Mouse (Mus musculus): ENCODE data around the gene BC048562. TPM values are rescaled to one million over a fixed set of nuclear protein-coding genes. Genes with fewer than 3 reads are reported as not detected.

The BC048562 gene
- total and polyA plus RNA-seq, 3 experiments, result not detected

DNA sequence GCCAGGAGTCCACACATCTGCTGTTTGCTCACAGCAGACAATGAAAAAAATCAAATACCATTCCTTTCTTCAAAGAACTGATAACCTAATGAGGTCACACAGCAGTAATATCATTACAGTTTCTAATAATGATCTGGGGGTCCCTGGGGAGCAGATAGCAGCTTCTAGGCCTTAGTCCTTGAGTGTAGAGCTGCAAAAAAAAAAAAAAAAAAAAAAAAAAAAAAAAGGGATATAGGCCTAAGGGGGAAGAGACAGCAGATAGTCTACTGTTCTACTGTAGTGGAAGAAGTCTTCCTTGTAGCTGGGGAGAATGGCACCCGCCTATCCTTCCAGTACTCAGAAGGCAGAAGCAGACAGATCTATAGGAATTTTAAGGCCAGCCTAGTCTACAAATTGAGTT lies 40.9 kb upstream of the BC048562 start:
- Histone ChIP-seq H3K4me3 (no peak overlapping the region), H3K27me3 (ENCODE audit: control insufficient read depth, insufficient read depth, low read length) (no peaks in the 10 kb centered on the region), H3K79me2 (replicated peaks; ENCODE audit: control insufficient read depth, insufficient read depth, low read length) (no peaks in the 10 kb centered on the region), H3K36me3 (ENCODE audit: control insufficient read depth, insufficient read depth, low read length) (no peaks in the 10 kb centered on the region), H3K9ac (ENCODE audit: low read depth, low read length) (no peak overlapping the region), H3K27ac (no peak overlapping the region), H3K4me1 (ENCODE audit: control insufficient read depth, insufficient read depth, low read length) (no peaks in the 10 kb centered on the region)
- intact Hi-C loops (cut with DNase I), result no loop called here
- 89% methylated on average over 1 of the region's 1 CpGs for WGBS
- no peak for DNase-seq
- no peak for TF ChIP-seq POLR2A (IDR thresholded peaks at IDR 0.05; ENCODE audit: insufficient read depth, low read depth, low read length)
- TF ChIP-seq CTCF (IDR thresholded peaks at IDR 0.05), result no peak
- TF ChIP-seq EP300 (IDR thresholded peaks at IDR 0.05; ENCODE audit: insufficient read depth, low read depth, low read length), result no peak

- intact Hi-C loops (cut with DNase I), result no loop called here
- H3K4me1 ChIP-seq (ENCODE audit: control insufficient read depth, insufficient read depth, low read length), result peaks cover 8% of the 10 kb centered on the region
- no peaks in the 10 kb centered on the region for H3K79me2 ChIP-seq (replicated peaks; ENCODE audit: control insufficient read depth, insufficient read depth, low read length)
- WGBS, result 97% methylated on average over 3 of the region's 3 CpGs
- no peaks in the 10 kb centered on the region; the same call in 1 of the 2 replicates for H3K36me3 ChIP-seq (ENCODE audit: control insufficient read depth, insufficient read depth, low read length)
- no peak for DNase-seq
- TF ChIP-seq EP300 (IDR thresholded peaks at IDR 0.05; ENCODE audit: insufficient read depth, low read depth, low read length) (no peak), POLR2A (IDR thresholded peaks at IDR 0.05; ENCODE audit: insufficient read depth, low read depth, low read length) (no peak), CTCF (IDR thresholded peaks at IDR 0.05) (no peak)
- no peak overlapping the region for H3K4me3 ChIP-seq
- no peaks in the 10 kb centered on the region for H3K27me3 ChIP-seq (ENCODE audit: control insufficient read depth, insufficient read depth, low read length)
- no peak overlapping the region for H3K9ac ChIP-seq (ENCODE audit: low read depth, low read length)
- no peak overlapping the region for H3K27ac ChIP-seq
These were observed 38.0 kb upstream of the BC048562 start for GRCm38 (mm10) chr9:108398324-108398723.

GRCm38 (mm10) chr9:108401186-108401960 lies 34.9 kb upstream of the BC048562 start:
- no peak overlapping the region for H3K4me3 ChIP-seq
- peaks cover 8% of the 10 kb centered on the region for H3K4me1 ChIP-seq (ENCODE audit: control insufficient read depth, insufficient read depth, low read length)
- no peaks in the 10 kb centered on the region; the same call in 1 of the 2 replicates for H3K36me3 ChIP-seq (ENCODE audit: control insufficient read depth, insufficient read depth, low read length)
- no peaks in the 10 kb centered on the region for H3K79me2 ChIP-seq (replicated peaks; ENCODE audit: control insufficient read depth, insufficient read depth, low read length)
- TF ChIP-seq EP300 (IDR thresholded peaks at IDR 0.05; ENCODE audit: insufficient read depth, low read depth, low read length) (no peak), POLR2A (IDR thresholded peaks at IDR 0.05; ENCODE audit: insufficient read depth, low read depth, low read length) (no peak), CTCF (IDR thresholded peaks at IDR 0.05) (no peak)
- 17% methylated on average over 7 of the region's 7 CpGs for WGBS
- DNase-seq, result peak; percentile 26 to 37
- intact Hi-C loops (cut with DNase I), result no loop called here
- peak overlapping the region; percentile 20 for H3K27ac ChIP-seq
- H3K9ac ChIP-seq (ENCODE audit: low read depth, low read length), result no peak overlapping the region
- H3K27me3 ChIP-seq (ENCODE audit: control insufficient read depth, insufficient read depth, low read length), result no peaks in the 10 kb centered on the region

GRCm38 (mm10) chr9:108403081-108403480 lies 33.2 kb upstream of the BC048562 start:
- no peak for TF ChIP-seq POLR2A (IDR thresholded peaks at IDR 0.05; ENCODE audit: insufficient read depth, low read depth, low read length)
- TF ChIP-seq CTCF (IDR thresholded peaks at IDR 0.05), result no peak
- no peak for TF ChIP-seq EP300 (IDR thresholded peaks at IDR 0.05; ENCODE audit: insufficient read depth, low read depth, low read length)
- Histone ChIP-seq H3K36me3 (ENCODE audit: control insufficient read depth, insufficient read depth, low read length) (no peaks in the 10 kb centered on the region; the same call in 1 of the 2 replicates), H3K4me3 (no peak overlapping the region), H3K4me1 (ENCODE audit: control insufficient read depth, insufficient read depth, low read length) (peaks cover 8% of the 10 kb centered on the region), H3K27me3 (ENCODE audit: control insufficient read depth, insufficient read depth, low read length) (no peaks in the 10 kb centered on the region), H3K9ac (ENCODE audit: low read depth, low read length) (no peak overlapping the region), H3K79me2 (replicated peaks; ENCODE audit: control insufficient read depth, insufficient read depth, low read length) (no peaks in the 10 kb centered on the region), H3K27ac (no peak overlapping the region)
- 67% methylated on average over 4 of the region's 4 CpGs for WGBS
- no peak for DNase-seq
- intact Hi-C loops (cut with DNase I), result no loop called here

DNA sequence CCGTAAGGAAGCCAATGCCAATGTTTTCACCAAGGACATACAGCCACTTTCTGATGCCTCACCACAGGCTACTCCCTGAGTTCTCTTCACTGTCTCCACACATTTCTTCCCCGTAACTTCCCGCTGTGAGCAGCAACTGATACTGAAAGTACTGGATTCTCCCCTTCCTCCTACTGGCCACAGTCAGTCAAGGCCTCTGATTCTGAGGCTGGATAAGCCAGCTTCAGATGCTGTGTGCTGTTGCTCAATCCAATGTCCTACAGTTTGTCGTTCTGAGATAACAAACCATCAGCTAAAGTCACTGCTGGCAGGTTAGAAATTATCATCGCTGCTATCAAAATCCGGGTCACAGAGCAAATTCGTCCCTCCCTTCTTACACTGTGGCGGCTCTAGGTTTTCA lies 31.8 kb upstream of the BC048562 start:
- Histone ChIP-seq H3K4me1 (ENCODE audit: control insufficient read depth, insufficient read depth, low read length) (peaks cover 8% of the 10 kb centered on the region), H3K9ac (ENCODE audit: low read depth, low read length) (no peak overlapping the region), H3K27me3 (ENCODE audit: control insufficient read depth, insufficient read depth, low read length) (no peaks in the 10 kb centered on the region), H3K79me2 (replicated peaks; ENCODE audit: control insufficient read depth, insufficient read depth, low read length) (no peaks in the 10 kb centered on the region), H3K27ac (no peak overlapping the region), H3K4me3 (no peak overlapping the region), H3K36me3 (ENCODE audit: control insufficient read depth, insufficient read depth, low read length) (no peaks in the 10 kb centered on the region; the same call in 1 of the 2 replicates)
- TF ChIP-seq CTCF (IDR thresholded peaks at IDR 0.05) (no peak), EP300 (IDR thresholded peaks at IDR 0.05; ENCODE audit: insufficient read depth, low read depth, low read length) (no peak), POLR2A (IDR thresholded peaks at IDR 0.05; ENCODE audit: insufficient read depth, low read depth, low read length) (no peak)
- WGBS, result 80% methylated on average over 8 of the region's 8 CpGs
- DNase-seq, result no peak
- intact Hi-C loops (cut with DNase I), result no loop called here

DNA sequence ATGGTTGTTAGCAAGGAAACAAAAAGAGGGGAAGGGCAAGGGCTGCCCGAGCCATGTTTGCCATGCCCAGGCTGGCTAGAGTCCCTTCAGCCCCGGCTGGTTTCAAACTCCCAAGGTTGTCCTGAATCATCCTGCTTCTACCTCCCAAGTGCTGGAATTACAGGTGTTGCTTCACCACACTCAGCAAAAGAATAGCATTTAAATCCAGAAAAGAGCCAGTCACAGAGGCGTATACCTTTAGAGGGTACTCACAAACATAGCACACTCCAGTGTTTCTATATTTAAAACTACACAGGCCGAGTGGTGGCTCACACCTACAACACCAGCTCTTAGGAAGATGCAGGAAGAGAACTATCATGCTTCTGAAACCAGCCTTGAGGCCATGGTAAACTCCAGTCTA lies 26.7 kb upstream of the BC048562 start:
- Histone ChIP-seq H3K36me3 (ENCODE audit: control insufficient read depth, insufficient read depth, low read length) (no peaks in the 10 kb centered on the region), H3K4me1 (ENCODE audit: control insufficient read depth, insufficient read depth, low read length) (no peaks in the 10 kb centered on the region), H3K9ac (ENCODE audit: low read depth, low read length) (no peak overlapping the region), H3K27me3 (ENCODE audit: control insufficient read depth, insufficient read depth, low read length) (no peaks in the 10 kb centered on the region), H3K79me2 (replicated peaks; ENCODE audit: control insufficient read depth, insufficient read depth, low read length) (no peaks in the 10 kb centered on the region), H3K4me3 (no peak overlapping the region), H3K27ac (no peak overlapping the region)
- DNase-seq, result no peak
- intact Hi-C loops (cut with DNase I), result no loop called here
- 79% methylated on average over 4 of the region's 4 CpGs for WGBS
- TF ChIP-seq POLR2A (IDR thresholded peaks at IDR 0.05; ENCODE audit: insufficient read depth, low read depth, low read length) (no peak), CTCF (IDR thresholded peaks at IDR 0.05) (no peak), EP300 (IDR thresholded peaks at IDR 0.05; ENCODE audit: insufficient read depth, low read depth, low read length) (no peak)
